Mouse (Mus musculus): ENCODE data around the gene Dnajb4. TPM values are rescaled to one million over a fixed set of nuclear protein-coding genes. Genes with fewer than 3 reads are reported as not detected.

Gene Dnajb4
- total and polyA plus RNA-seq, 2 experiments from 2014 or later: 54.5 to 60.1 TPM

GRCm38 (mm10) chr3:152165014-152165350, 45.1 kb downstream of the Dnajb4 start:
- no peak for TF ChIP-seq EP300 (IDR thresholded peaks at IDR 0.05; ENCODE audit: low read depth)
- no peak for TF ChIP-seq CTCF (IDR thresholded peaks at IDR 0.05; ENCODE audit: low read depth)
- ATAC-seq (ENCODE audit: insufficient read depth, low read depth): no peak
- H3K36me3 ChIP-seq (replicated peaks; ENCODE audit: control insufficient read depth, insufficient read depth, low read length): no peaks in the 10 kb centered on the region
- H3K9ac ChIP-seq (replicated peaks; ENCODE audit: low read depth, low read length): peak overlapping the region; percentile 73
- peaks cover 14% of the 10 kb centered on the region for H3K4me1 ChIP-seq (ENCODE audit: control insufficient read depth, insufficient read depth)
- peak overlapping the region; percentile 66 for H3K4me3 ChIP-seq (ENCODE audit: low read depth, low read length)
- no peaks in the 10 kb centered on the region for H3K9me3 ChIP-seq (replicated peaks; ENCODE audit: control insufficient read depth, low read length)
- peak overlapping the region; percentile 69 for H3K27ac ChIP-seq (ENCODE audit: low read depth)
- peak overlapping the region; percentile 91 for H3K4me2 ChIP-seq (ENCODE audit: low read depth, low read length)
- DNase-seq (ENCODE audit: low spot score): no peak
- no peaks in the 10 kb centered on the region for H3K27me3 ChIP-seq (ENCODE audit: control insufficient read depth, insufficient read depth, low read length)
- WGBS: 40% methylated on average over 9 of the region's 9 CpGs

GRCm38 (mm10) chr3:152163320-152163719, 46.8 kb downstream of the Dnajb4 start:
- H3K4me1 ChIP-seq (ENCODE audit: control insufficient read depth, insufficient read depth): peaks cover 14% of the 10 kb centered on the region
- 72% methylated on average over 8 of the region's 8 CpGs for WGBS
- no peak for DNase-seq (ENCODE audit: low spot score)
- no peaks in the 10 kb centered on the region for H3K9me3 ChIP-seq (replicated peaks; ENCODE audit: control insufficient read depth, low read length)
- no peak overlapping the region for H3K9ac ChIP-seq (replicated peaks; ENCODE audit: low read depth, low read length)
- H3K4me3 ChIP-seq (ENCODE audit: low read depth, low read length): no peak overlapping the region
- TF ChIP-seq CTCF (IDR thresholded peaks at IDR 0.05; ENCODE audit: low read depth): no peak
- no peak for TF ChIP-seq EP300 (IDR thresholded peaks at IDR 0.05; ENCODE audit: low read depth)
- H3K36me3 ChIP-seq (replicated peaks; ENCODE audit: control insufficient read depth, insufficient read depth, low read length): no peaks in the 10 kb centered on the region
- H3K27me3 ChIP-seq (ENCODE audit: control insufficient read depth, insufficient read depth, low read length): no peaks in the 10 kb centered on the region
- no peak overlapping the region for H3K27ac ChIP-seq (ENCODE audit: low read depth)
- ATAC-seq (ENCODE audit: insufficient read depth, low read depth): no peak
- H3K4me2 ChIP-seq (ENCODE audit: low read depth, low read length): no peak overlapping the region

- Histone ChIP-seq H3K36me3 (replicated peaks; ENCODE audit: control insufficient read depth, insufficient read depth, low read length) (no peaks in the 10 kb centered on the region), H3K4me3 (ENCODE audit: low read depth, low read length) (no peak overlapping the region), H3K27ac (ENCODE audit: low read depth) (no peak overlapping the region), H3K4me1 (ENCODE audit: control insufficient read depth, insufficient read depth) (peaks cover 8% of the 10 kb centered on the region), H3K27me3 (ENCODE audit: control insufficient read depth, insufficient read depth, low read length) (no peaks in the 10 kb centered on the region), H3K9me3 (replicated peaks; ENCODE audit: control insufficient read depth, low read length) (no peaks in the 10 kb centered on the region), H3K4me2 (ENCODE audit: low read depth, low read length) (no peak overlapping the region), H3K9ac (replicated peaks; ENCODE audit: low read depth, low read length) (no peak overlapping the region)
- WGBS: 66% methylated on average over 4 of the region's 4 CpGs
- no peak for ATAC-seq (ENCODE audit: insufficient read depth, low read depth)
- DNase-seq (ENCODE audit: low spot score): no peak
- TF ChIP-seq CTCF (IDR thresholded peaks at IDR 0.05; ENCODE audit: low read depth) (no peak), EP300 (IDR thresholded peaks at IDR 0.05; ENCODE audit: low read depth) (no peak)
Observed at GRCm38 (mm10) chr3:152160607-152161006, 49.5 kb downstream of the Dnajb4 start.

DNA sequence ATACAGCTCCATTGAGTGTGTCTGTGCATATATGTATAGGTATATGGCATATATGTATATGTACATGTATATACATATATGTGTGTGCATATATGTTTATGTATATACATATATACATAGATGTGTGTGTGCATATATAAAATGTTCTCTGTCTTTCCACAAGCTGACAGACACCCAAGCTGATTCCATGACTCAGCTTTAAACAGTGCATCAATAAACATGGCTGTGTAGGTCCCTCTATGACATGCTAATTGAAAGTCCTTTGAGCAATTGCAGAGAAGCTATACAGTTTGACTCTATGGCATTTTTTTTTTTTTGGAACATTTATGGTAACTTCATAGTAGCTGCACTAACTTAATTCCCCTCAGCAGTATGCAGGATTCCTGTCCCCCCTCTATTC, 50.8 kb downstream of the Dnajb4 start:
- H3K9me3 ChIP-seq (replicated peaks; ENCODE audit: control insufficient read depth, low read length): no peaks in the 10 kb centered on the region
- ATAC-seq (ENCODE audit: insufficient read depth, low read depth) (no peak), DNase-seq (ENCODE audit: low spot score) (no peak)
- H3K4me2 ChIP-seq (ENCODE audit: low read depth, low read length): no peak overlapping the region
- H3K4me3 ChIP-seq (ENCODE audit: low read depth, low read length): no peak overlapping the region
- H3K36me3 ChIP-seq (replicated peaks; ENCODE audit: control insufficient read depth, insufficient read depth, low read length): no peaks in the 10 kb centered on the region
- H3K9ac ChIP-seq (replicated peaks; ENCODE audit: low read depth, low read length): no peak overlapping the region
- TF ChIP-seq CTCF (IDR thresholded peaks at IDR 0.05; ENCODE audit: low read depth): no peak
- no peak for TF ChIP-seq EP300 (IDR thresholded peaks at IDR 0.05; ENCODE audit: low read depth)
- H3K27me3 ChIP-seq (ENCODE audit: control insufficient read depth, insufficient read depth, low read length): no peaks in the 10 kb centered on the region
- H3K4me1 ChIP-seq (ENCODE audit: control insufficient read depth, insufficient read depth): peaks cover 7% of the 10 kb centered on the region
- H3K27ac ChIP-seq (ENCODE audit: low read depth): no peak overlapping the region

GRCm38 (mm10) chr3:152158344-152159291, 51.5 kb downstream of the Dnajb4 start:
- Histone ChIP-seq H3K4me1 (ENCODE audit: control insufficient read depth, insufficient read depth) (peaks cover 7% of the 10 kb centered on the region), H3K4me3 (ENCODE audit: low read depth, low read length) (no peak overlapping the region), H3K9ac (replicated peaks; ENCODE audit: low read depth, low read length) (no peak overlapping the region), H3K4me2 (ENCODE audit: low read depth, low read length) (no peak overlapping the region), H3K9me3 (replicated peaks; ENCODE audit: control insufficient read depth, low read length) (no peaks in the 10 kb centered on the region), H3K27me3 (ENCODE audit: control insufficient read depth, insufficient read depth, low read length) (no peaks in the 10 kb centered on the region), H3K27ac (ENCODE audit: low read depth) (no peak overlapping the region), H3K36me3 (replicated peaks; ENCODE audit: control insufficient read depth, insufficient read depth, low read length) (no peaks in the 10 kb centered on the region)
- no peak for ATAC-seq (ENCODE audit: insufficient read depth, low read depth)
- 82% methylated on average over 10 of the region's 10 CpGs for WGBS
- TF ChIP-seq CTCF (IDR thresholded peaks at IDR 0.05; ENCODE audit: low read depth) (no peak), EP300 (IDR thresholded peaks at IDR 0.05; ENCODE audit: low read depth) (no peak)
- no peak for DNase-seq (ENCODE audit: low spot score)
